Mouse (Mus musculus) lung, postnatal 0 days (tissue): ENCODE data around the gene Ksr2.

ENCODE experiments used
- CTCF ChIP-seq: IDR thresholded peaks from 2 replicates; pipeline ENCODE4 v1.5.1; 2016; ENCODE audit warnings: antibody characterized with exemption, mild to moderate bottlenecking
- EP300 ChIP-seq: IDR thresholded peaks from 2 replicates; pipeline ENCODE4 v1.6.1; 2016; ENCODE audit warnings: antibody characterized with exemption, mild to moderate bottlenecking, control low read depth

DNA sequence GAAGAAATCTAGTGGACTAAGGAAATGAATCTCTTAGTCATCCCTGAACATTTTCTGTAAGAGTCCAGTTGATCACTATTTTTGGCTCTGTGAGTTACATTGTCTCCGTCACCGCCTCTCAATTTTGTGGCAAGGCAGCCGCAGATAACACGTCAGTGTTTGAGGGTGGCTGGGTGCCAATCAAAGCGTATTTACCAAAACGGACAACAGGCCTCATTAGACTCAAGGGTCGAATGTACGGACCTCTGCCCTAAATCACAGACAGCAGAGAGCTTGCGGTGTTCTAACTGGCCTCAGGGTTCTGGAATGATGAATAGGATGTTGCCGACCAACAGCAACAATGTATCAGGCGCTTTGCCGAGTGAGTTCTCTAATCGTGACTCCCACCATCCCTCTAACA is 245.8 kb downstream of the Ksr2 start:
- TF ChIP-seq CTCF, result no peak
- TF ChIP-seq EP300, result no peak
